Mouse (Mus musculus): ENCODE results near the gene Tmtc3. TPM values are rescaled to one million over a fixed set of nuclear protein-coding genes. Genes with fewer than 3 reads are reported as not detected.

The Tmtc3 gene
- total and polyA plus RNA-seq, 2 experiments = 1.7 to 6.4 TPM

DNA sequence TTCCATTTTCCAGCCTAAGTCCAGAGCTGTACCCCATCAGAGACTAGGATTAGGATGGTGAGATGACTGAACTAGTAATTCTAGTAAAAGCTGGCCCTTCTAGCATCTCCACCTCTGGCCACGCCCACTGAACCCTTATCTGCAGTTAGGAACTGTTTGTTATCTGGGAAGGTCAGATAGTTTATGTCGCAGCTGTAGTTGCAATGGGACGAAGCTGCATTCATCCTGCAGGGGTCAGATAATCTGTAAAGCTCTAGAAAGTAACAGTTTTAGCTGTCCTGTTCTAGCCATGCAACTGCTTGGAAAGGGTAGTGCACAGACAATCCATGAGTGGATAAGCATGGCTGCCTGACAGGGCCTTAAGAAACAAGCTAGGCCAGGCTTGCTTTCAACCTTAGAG is 11.2 kb upstream of the Tmtc3 start:
- TF ChIP-seq CTCF (IDR thresholded peaks at IDR 0.05; ENCODE audit: low read depth, low read length) (no peak), POLR2A (IDR thresholded peaks at IDR 0.05; ENCODE audit: extremely low read depth, insufficient read depth, low read length) (no peak)
- no peak overlapping the region for H3K4me3 ChIP-seq (ENCODE audit: insufficient read depth, low read depth, low read length)
- no peaks in the 10 kb centered on the region for H3K4me1 ChIP-seq (ENCODE audit: control insufficient read depth, insufficient read depth, low read length)
- H3K27me3 ChIP-seq (ENCODE audit: control insufficient read depth, insufficient read depth, low read length) = no peaks in the 10 kb centered on the region
- no peaks in the 10 kb centered on the region for H3K79me2 ChIP-seq (ENCODE audit: control insufficient read depth, insufficient read depth, low read length)
- H3K9ac ChIP-seq (ENCODE audit: low read depth, low read length) = no peak overlapping the region
- H3K27ac ChIP-seq (replicated peaks; ENCODE audit: insufficient read depth, low read depth, low read length) = no peak overlapping the region
- 73% methylated on average over 3 of the region's 3 CpGs for WGBS
- DNase-seq (ENCODE audit: extremely low read depth, low read depth, low spot score) = no peak
- H3K36me3 ChIP-seq (ENCODE audit: control insufficient read depth, insufficient read depth, low read length) = peaks cover 22% of the 10 kb centered on the region; the same call in 1 of the 2 replicates

GRCm38 (mm10) chr10:100491916-100492315 is 4.8 kb upstream of the Tmtc3 start:
- Histone ChIP-seq H3K27ac (replicated peaks; ENCODE audit: insufficient read depth, low read depth, low read length) (no peak overlapping the region), H3K4me3 (ENCODE audit: insufficient read depth, low read depth, low read length) (no peak overlapping the region), H3K4me1 (ENCODE audit: control insufficient read depth, insufficient read depth, low read length) (no peaks in the 10 kb centered on the region), H3K9ac (ENCODE audit: low read depth, low read length) (no peak overlapping the region), H3K27me3 (ENCODE audit: control insufficient read depth, insufficient read depth, low read length) (no peaks in the 10 kb centered on the region), H3K36me3 (ENCODE audit: control insufficient read depth, insufficient read depth, low read length) (peaks cover 8% of the 10 kb centered on the region; the same call in 1 of the 2 replicates), H3K79me2 (ENCODE audit: control insufficient read depth, insufficient read depth, low read length) (no peaks in the 10 kb centered on the region)
- TF ChIP-seq CTCF (IDR thresholded peaks at IDR 0.05; ENCODE audit: low read depth, low read length) = no peak
- TF ChIP-seq POLR2A (IDR thresholded peaks at IDR 0.05; ENCODE audit: extremely low read depth, insufficient read depth, low read length) = no peak
- no peak for DNase-seq (ENCODE audit: extremely low read depth, low read depth, low spot score)
- WGBS = 94% methylated on average over 7 of the region's 7 CpGs

- H3K27me3 ChIP-seq (ENCODE audit: control insufficient read depth, insufficient read depth, low read length) = no peaks in the 10 kb centered on the region
- peaks cover 3% of the 10 kb centered on the region; the same call in 1 of the 2 replicates for H3K4me1 ChIP-seq (ENCODE audit: control insufficient read depth, insufficient read depth, low read length)
- no peak for TF ChIP-seq CTCF (IDR thresholded peaks at IDR 0.05; ENCODE audit: low read depth, low read length)
- no peak for TF ChIP-seq POLR2A (IDR thresholded peaks at IDR 0.05; ENCODE audit: extremely low read depth, insufficient read depth, low read length)
- H3K9ac ChIP-seq (ENCODE audit: low read depth, low read length) = peak overlapping the region; percentile 70
- H3K4me3 ChIP-seq (ENCODE audit: insufficient read depth, low read depth, low read length) = peak overlapping the region; percentile 81
- under 1% methylated on average over 13 of the region's 13 CpGs for WGBS
- no peak for DNase-seq (ENCODE audit: extremely low read depth, low read depth, low spot score)
- no peak overlapping the region for H3K27ac ChIP-seq (replicated peaks; ENCODE audit: insufficient read depth, low read depth, low read length)
- no peaks in the 10 kb centered on the region for H3K79me2 ChIP-seq (ENCODE audit: control insufficient read depth, insufficient read depth, low read length)
- 0 out of 2 replicates have a peak, but pooled peaks cover 2% of the 10 kb centered on the region for H3K36me3 ChIP-seq (ENCODE audit: control insufficient read depth, insufficient read depth, low read length)
Observed at GRCm38 (mm10) chr10:100486701-100487096, 451 bp downstream of the Tmtc3 start.

GRCm38 (mm10) chr10:100479538-100479937 is 7.6 kb downstream of the Tmtc3 start:
- 93% methylated on average over 3 of the region's 3 CpGs for WGBS
- Histone ChIP-seq H3K4me1 (ENCODE audit: control insufficient read depth, insufficient read depth, low read length) (no peaks in the 10 kb centered on the region), H3K27ac (replicated peaks; ENCODE audit: insufficient read depth, low read depth, low read length) (no peak overlapping the region), H3K36me3 (ENCODE audit: control insufficient read depth, insufficient read depth, low read length) (peaks cover 3% of the 10 kb centered on the region; the same call in 1 of the 2 replicates), H3K4me3 (ENCODE audit: insufficient read depth, low read depth, low read length) (no peak overlapping the region), H3K27me3 (ENCODE audit: control insufficient read depth, insufficient read depth, low read length) (no peaks in the 10 kb centered on the region), H3K79me2 (ENCODE audit: control insufficient read depth, insufficient read depth, low read length) (no peaks in the 10 kb centered on the region), H3K9ac (ENCODE audit: low read depth, low read length) (no peak overlapping the region)
- no peak for DNase-seq (ENCODE audit: extremely low read depth, low read depth, low spot score)
- TF ChIP-seq CTCF (IDR thresholded peaks at IDR 0.05; ENCODE audit: low read depth, low read length) (no peak), POLR2A (IDR thresholded peaks at IDR 0.05; ENCODE audit: extremely low read depth, insufficient read depth, low read length) (no peak)

GRCm38 (mm10) chr10:100475040-100475439 is 12.1 kb downstream of the Tmtc3 start:
- 0 out of 2 replicates have a peak, but pooled peaks have one; percentile 18 for TF ChIP-seq CTCF (IDR thresholded peaks at IDR 0.05; ENCODE audit: low read depth, low read length)
- TF ChIP-seq POLR2A (IDR thresholded peaks at IDR 0.05; ENCODE audit: extremely low read depth, insufficient read depth, low read length) = no peak
- Histone ChIP-seq H3K36me3 (ENCODE audit: control insufficient read depth, insufficient read depth, low read length) (peaks cover 6% of the 10 kb centered on the region), H3K27ac (replicated peaks; ENCODE audit: insufficient read depth, low read depth, low read length) (no peak overlapping the region), H3K9ac (ENCODE audit: low read depth, low read length) (no peak overlapping the region), H3K27me3 (ENCODE audit: control insufficient read depth, insufficient read depth, low read length) (no peaks in the 10 kb centered on the region), H3K4me1 (ENCODE audit: control insufficient read depth, insufficient read depth, low read length) (no peaks in the 10 kb centered on the region), H3K79me2 (ENCODE audit: control insufficient read depth, insufficient read depth, low read length) (no peaks in the 10 kb centered on the region), H3K4me3 (ENCODE audit: insufficient read depth, low read depth, low read length) (no peak overlapping the region)
- no peak for DNase-seq (ENCODE audit: extremely low read depth, low read depth, low spot score)
- WGBS = 54% methylated on average over 3 of the region's 3 CpGs

- no peak for DNase-seq (ENCODE audit: extremely low read depth, low read depth, low spot score)
- Histone ChIP-seq H3K27ac (replicated peaks; ENCODE audit: insufficient read depth, low read depth, low read length) (no peak overlapping the region), H3K9ac (ENCODE audit: low read depth, low read length) (no peak overlapping the region), H3K4me3 (ENCODE audit: insufficient read depth, low read depth, low read length) (no peak overlapping the region), H3K36me3 (ENCODE audit: control insufficient read depth, insufficient read depth, low read length) (peaks cover 23% of the 10 kb centered on the region), H3K79me2 (ENCODE audit: control insufficient read depth, insufficient read depth, low read length) (no peaks in the 10 kb centered on the region), H3K4me1 (ENCODE audit: control insufficient read depth, insufficient read depth, low read length) (no peaks in the 10 kb centered on the region), H3K27me3 (ENCODE audit: control insufficient read depth, insufficient read depth, low read length) (no peaks in the 10 kb centered on the region)
- TF ChIP-seq POLR2A (IDR thresholded peaks at IDR 0.05; ENCODE audit: extremely low read depth, insufficient read depth, low read length) (no peak), CTCF (IDR thresholded peaks at IDR 0.05; ENCODE audit: low read depth, low read length) (no peak)
Observed at GRCm38 (mm10) chr10:100460515-100460914, 26.6 kb downstream of the Tmtc3 start.

Data from liver, adult 2 months (tissue).